Mouse (Mus musculus) embryonic fibroblast, embryonic 13.5 days (primary cell): ENCODE data around the gene Tubg1.

Source experiments
- CTCF ChIP-seq: IDR thresholded peaks from 2 replicates; pipeline ENCODE4 v1.5.1; 2011; ENCODE audit warnings: mild to moderate bottlenecking, control low read depth, low read length, moderate library complexity, borderline replicate concordance; ENCODE audit not compliant: insufficient read depth
- POLR2A ChIP-seq: IDR thresholded peaks from 2 replicates; pipeline ENCODE4 v1.6.1; 2011; ENCODE audit warnings: low read depth, mild to moderate bottlenecking, control low read depth, low read length, moderate library complexity

DNA sequence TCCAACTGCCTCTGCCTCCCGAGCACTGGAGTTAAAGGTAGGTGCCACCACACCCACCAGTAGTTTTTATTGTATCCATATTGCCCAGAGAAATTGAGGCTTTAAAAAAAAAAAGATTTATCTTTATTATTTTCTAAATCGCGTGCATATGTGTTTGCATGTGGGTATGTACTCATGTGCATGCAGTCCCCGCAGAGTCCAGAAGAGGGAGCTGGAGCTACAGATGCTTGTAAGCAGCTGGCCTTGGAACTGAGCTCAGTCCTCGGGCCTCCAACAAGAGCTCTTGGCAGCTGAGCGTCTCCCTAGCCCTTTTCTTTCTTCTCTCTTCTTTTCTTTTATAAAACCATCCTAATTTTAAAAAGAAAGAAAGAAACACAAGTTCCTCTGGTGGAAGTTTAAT lies 12.0 kb downstream of the Tubg1 start:
- TF ChIP-seq CTCF, result no peak
- TF ChIP-seq POLR2A, result no peak
